Mouse (Mus musculus): ENCODE data around the gene Nfatc3. TPM values are rescaled to one million over a fixed set of nuclear protein-coding genes. Genes with fewer than 3 reads are reported as not detected.
A peak's percentile ranks its signal among the peaks of the same experiment; 100 is the strongest.

Nfatc3 gene
- total RNA-seq, 2 experiments from 2014 or later = 20.1 to 20.7 TPM

DNA sequence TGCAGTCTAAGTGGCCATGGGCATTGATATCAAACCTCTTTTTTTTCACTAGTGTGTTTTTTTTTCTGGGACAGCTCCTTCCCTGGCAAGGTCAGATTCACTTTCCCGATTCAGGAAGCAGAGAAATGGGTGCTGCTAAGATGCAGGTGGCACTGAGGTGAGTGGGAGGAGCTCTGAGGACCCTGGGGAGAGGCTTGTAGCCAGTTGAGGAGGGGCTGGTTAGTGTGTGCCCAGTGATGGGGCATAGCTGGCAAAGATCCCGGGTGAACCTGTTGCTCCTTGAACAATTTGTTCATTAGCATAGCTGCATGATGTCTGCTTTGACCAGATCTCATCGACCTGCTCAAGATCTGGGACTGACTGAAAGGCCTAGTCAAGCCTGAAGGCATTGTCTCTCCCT is 3.6 kb upstream of the Nfatc3 start:
- intact Hi-C loops (cut with DNase I) = no loop called here
- no peak for DNase-seq

DNA sequence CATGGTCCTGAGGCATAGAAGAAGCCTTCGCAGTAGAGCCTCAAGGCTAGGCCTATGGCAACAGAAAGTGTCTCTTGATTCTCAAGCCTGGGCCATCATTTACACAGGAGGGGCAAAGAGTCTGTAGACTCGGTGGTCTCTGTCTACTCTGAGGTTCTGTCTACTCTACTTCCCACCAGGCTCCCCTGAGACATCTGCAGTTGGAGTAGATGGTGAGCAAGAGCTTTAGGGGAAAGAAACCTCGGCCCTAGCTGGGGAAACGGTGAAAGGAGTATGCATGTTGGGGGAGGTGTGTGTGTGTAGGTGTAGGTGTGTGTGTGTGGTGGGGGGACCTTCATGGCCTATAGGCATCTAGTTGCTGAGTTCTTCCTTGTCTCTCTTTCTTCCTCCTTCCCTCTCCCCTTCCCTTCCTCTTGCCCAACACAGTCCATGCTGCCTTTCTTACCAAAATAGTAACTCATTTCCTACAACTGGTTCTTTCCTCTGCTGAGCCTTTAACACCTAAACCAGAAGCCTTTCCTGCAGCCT is 2.1 kb upstream of the Nfatc3 start:
- intact Hi-C loops (cut with DNase I) = no loop called here
- no peak for DNase-seq

DNA sequence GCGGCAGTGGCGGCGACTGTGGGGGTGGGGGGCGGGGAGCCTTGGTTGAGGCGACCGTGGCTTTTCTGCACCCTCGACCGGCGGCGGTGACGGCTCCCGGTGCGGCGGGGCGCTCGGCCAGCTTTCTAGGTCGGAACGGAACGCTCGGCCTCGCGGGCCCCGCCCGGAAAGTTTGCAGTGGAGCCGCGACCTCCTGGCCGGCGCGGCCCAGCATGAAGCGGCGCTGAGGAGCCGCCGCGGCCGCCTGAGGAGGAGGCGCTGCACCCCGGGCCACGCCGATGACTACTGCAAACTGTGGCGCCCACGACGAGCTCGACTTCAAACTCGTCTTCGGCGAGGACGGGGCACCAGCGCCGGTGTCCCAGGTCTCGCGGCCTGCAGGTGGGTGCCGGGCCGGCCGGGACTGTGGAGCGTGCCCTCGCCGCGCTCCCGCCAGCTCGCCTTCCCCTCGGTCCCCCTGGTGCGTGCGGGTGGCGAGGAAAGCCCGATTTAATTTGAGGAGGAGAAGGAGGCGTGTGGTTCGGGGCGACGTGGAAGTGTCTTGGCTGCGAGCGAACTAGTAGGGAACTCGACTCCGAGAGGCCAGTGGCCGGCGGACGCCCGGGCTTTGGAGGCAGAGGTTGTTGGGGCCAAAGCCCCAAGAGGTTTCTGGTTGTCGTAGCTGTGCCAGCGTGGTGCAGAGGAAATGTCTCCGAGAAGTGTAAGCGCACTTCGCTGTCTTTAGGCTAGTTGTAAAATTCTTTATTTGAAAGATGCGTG is 1.2 kb downstream of the Nfatc3 start:
- DNase-seq = no peak
- intact Hi-C loops (cut with DNase I) = loop anchor here (2.0 kb wide), 1 partner anchor 17 kb away; no protein-coding TSS in a partner anchor

DNA sequence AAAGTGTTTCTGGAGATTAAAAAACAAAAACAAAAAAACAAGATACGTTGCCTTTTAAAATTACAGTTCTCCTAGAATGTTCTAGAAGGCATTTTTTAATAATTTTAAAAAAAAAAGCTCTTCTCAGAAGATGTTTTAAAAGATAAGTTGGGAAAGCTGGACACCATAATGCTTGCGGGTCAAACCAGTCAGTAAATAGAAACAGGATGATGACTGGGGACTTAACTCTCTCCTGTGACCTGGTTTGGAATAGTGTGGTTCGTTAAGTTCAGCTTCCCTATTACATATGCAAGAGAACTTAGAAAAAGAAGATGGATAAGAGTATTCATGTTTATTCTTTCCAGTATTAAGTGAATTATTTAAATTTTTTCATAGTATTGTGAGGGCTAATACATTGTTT is 1.9 kb downstream of the Nfatc3 start:
- DNase-seq = no peak
- intact Hi-C loops (cut with DNase I) = loop anchor here (2.0 kb wide), 1 partner anchor 16 kb away; no protein-coding TSS in a partner anchor

DNA sequence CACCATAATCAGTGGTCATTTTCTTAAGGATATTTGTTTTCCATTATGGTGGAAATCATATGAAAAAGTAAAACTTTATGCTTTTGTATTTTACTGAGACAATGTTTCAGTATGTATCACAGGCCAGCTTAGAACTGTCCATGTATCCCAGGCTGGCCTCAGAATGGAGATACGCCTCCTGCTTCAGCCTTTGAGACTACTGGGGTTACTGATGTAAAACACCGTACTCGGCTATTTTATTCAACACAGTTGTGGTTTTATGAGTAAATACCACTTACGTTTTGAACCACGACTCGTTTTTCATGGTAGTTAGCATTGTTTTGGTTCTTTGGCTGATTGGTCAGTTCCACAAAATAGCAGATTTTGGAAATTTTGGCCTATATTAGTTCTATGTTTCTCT is 3.0 kb downstream of the Nfatc3 start:
- no peak for DNase-seq
- intact Hi-C loops (cut with DNase I) = loop anchor here (2.0 kb wide), 1 partner anchor 15 kb away; no protein-coding TSS in a partner anchor

DNA sequence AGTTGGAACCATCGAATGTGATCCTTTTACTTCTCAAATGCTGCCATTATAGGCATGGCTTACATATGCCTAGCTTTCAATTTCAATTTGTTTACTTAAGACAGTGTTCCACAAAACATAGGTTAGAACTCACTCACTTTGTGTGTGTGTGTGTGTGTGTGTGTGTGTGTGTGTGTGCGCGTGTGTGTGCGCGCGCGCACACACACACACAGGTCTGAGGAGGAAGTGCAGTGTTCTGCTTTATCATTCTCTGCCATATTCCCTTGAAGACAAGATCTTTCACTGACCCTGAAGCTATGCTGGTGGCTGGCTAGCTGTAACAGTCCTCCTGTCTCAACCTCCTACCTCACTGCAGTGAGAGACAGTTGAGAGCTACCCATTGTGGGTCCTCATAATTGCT is 4.4 kb downstream of the Nfatc3 start:
- intact Hi-C loops (cut with DNase I) = no loop called here
- no peak for DNase-seq

DNA sequence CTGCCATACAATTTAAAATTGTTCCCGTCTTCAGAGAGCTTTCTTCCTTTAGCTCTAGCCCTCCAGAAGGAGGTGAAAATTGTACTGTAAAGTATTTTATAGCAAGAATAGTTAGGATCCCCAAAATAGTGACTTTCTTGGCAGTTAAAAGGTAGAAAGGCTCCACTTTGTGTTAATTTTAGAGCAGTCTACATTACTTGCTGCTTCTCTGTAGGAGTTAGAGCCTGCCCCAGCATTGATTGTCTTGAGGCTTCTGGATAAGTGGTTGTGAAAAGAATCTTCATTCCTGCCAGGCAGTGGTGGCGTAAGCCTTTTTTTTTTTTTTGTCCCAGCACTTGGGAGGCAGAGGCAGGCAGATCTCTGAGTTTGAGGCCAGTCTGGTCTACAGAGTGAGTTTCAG is 8.1 kb downstream of the Nfatc3 start:
- intact Hi-C loops (cut with DNase I) = no loop called here

DNA sequence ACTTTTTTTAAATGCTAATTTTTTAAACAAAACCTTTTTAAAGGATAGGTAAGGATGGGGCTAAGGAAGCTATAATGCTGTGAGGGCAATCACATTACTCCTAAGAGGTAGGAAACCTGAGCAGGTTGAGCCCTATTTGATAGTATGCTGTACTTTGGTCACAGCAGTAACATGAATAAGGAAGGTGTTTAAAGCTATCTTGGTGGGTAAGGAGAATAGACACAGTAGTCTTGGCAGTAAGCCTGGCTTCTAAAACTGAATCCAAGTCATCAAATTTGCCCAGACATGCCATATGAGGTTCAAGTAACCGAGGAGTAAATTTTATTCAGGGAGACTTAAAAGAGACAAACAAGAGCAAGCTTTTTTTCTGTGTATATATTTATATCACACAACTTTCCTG is 10.9 kb downstream of the Nfatc3 start:
- no peak for DNase-seq
- intact Hi-C loops (cut with DNase I) = no loop called here

More for the DNA sequence above, 8.1 kb downstream of the Nfatc3 start:
- DNase-seq = no peak

DNA sequence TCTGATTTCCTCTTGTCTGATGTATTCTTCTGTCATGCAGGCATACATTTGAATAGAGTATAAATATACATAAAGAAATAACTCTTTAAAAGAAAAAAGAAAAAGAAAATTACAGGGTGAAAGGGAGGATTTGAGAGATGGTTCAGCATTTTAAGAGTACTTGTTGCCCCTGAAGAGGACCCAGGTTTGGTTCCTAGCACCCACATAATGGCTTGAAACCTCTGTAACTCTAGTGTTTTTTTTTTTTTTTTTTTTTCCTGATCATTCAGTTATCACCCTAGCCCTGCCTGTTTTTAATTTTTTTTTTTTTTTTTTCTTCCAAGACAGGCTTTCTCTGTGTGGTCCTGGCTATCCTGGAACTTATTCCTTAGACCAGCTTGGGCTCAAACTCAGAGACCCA is 13.5 kb downstream of the Nfatc3 start:
- intact Hi-C loops (cut with DNase I) = no loop called here
- DNase-seq = no peak

DNA sequence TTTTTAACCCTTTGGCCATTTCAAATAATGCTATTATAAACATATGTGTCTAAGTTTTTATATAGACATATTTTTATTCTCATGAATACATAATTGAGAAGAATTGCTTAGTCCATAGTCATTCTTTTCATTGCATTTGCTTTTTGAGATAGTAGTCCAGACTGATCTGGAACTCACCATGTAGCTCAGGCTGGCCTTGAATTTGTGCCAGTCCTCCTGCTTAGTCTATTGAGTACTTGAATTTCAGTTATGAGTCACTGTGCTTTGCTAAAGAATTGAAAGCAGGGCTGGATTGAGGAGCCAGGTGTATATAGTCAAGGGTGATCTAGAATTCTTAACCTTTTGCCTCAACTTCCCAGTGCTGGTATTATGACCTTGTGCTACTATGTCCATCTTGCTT is 15.6 kb downstream of the Nfatc3 start:
- intact Hi-C loops (cut with DNase I) = no loop called here
- no peak for DNase-seq

DNA sequence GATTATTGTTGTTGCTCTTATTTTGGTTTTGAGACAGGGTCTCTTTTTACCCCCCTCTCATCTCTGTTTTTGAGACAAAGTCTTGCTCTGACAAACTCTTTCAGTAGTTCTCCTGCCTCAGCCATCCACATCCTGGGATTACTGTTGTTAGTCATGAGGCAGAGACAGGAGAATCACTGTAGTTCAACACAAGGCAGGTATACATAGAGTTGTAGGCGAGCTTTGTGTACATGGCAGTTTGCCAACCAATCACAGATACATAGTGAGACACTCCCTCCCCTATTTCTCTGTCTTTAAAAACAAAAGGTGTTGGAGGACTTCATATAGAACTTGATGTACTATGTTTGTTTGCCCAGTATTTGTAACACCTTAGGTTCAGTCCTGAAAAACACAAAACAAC is 16.0 kb downstream of the Nfatc3 start:
- DNase-seq = no peak
- intact Hi-C loops (cut with DNase I) = no loop called here

DNA sequence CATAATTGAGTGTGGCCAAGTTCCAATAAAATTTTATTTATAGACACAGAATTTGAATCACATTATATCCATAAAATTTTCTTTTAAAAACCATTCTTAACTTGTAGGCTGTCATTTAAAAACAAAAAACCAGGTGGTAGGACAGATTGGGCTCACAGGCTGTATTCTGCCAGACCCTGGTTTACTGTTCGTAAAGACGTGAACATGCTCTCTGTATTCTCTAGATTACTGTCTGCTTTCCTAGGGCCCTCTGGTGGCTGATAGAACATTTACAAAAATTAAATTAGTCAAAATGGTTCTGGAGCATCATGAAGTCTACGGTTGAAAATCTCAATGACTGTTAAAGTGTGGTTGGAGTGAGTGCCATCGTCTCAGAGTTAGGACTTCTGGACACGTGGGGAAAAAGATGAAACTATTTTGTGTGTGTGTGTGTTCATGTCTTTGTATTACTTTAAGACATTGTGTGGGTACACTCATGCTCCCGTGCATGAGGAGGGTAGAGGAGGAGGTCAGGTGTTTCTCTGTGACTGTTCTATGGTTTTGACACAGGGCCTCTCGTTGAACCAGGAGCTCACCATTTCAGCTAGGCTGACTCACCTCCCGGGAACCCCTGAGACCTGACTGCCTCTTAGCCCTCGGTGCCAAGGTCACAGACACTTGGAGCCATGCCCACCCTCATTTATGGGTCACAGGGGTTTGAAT is 16.7 kb downstream of the Nfatc3 start:
- intact Hi-C loops (cut with DNase I) = no loop called here
- DNase-seq = no peak

DNA sequence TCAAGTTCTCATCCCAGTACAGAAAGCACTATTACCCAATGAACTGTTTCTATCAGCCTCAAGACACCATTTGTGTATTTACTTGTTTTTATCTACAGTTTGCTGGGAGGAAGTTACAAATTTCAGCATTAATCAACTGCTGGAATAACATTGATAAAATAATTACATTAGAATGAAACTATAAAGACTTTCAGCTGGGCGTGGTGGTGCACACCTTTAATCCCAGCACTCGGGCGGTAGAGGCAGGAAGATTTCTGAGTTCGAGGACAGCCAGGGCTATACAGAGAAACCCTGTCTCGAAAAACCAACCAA is 17.2 kb downstream of the Nfatc3 start:
- intact Hi-C loops (cut with DNase I) = loop anchor here (2.0 kb wide), 2 partner anchors 15 to 85 kb away; partner anchors contain the start of gene Dus2
- no peak for DNase-seq

DNA sequence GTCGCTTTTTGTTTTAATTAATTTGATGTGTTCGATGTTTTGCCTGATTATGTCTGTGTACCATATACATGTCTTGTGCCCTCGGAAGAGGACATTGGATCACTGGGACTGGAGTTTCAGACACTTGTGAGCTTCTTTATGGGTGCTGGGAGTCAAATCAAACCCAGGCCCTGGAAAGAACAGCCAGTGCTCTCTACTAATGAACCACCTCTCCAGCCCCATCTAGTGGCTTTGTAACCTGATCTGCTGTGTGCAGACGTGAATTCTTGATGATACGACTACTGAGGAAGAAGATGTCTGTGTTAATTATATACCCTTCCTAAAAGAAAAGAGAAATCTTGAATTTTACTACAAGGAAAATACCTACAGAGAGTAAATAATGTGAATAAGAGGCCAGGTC is 18.0 kb downstream of the Nfatc3 start:
- DNase-seq = peak in 1 of 2 experiments; percentile 26
- intact Hi-C loops (cut with DNase I) = loop anchor here (2.0 kb wide), 2 partner anchors 16 to 86 kb away; partner anchors contain the start of gene Dus2

DNA sequence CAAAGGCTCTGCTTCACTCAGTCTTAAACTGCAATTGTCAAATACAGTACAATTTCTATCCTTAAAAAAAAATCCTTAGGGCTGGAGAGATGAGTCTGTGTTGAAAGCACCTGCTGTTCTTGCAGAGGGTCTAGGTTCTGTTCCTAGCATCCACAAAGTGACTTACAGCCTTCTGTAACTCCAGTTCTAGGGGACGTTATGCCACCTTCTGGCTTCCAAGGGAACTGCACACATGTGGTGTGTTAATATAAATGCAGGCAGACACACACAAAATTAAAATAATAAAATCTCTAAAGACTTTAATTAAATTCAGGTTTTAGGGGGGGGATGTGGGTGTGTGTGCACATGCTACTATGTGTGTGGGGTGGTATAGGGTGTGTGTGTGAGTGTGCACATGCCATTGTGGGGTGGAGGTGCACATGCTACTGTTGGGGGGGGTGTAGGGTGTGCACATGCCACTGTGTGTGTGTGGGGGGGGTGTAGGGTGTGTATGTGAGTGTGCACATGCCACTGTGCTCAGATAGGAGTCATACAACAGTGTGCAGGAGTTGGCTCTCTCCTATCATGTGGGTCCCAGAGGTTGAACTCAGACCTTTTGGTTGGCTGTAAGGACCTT is 18.9 kb downstream of the Nfatc3 start:
- no peak for DNase-seq
- intact Hi-C loops (cut with DNase I) = loop anchor here (2.0 kb wide), 2 partner anchors 17 to 87 kb away; partner anchors contain the start of gene Dus2

DNA sequence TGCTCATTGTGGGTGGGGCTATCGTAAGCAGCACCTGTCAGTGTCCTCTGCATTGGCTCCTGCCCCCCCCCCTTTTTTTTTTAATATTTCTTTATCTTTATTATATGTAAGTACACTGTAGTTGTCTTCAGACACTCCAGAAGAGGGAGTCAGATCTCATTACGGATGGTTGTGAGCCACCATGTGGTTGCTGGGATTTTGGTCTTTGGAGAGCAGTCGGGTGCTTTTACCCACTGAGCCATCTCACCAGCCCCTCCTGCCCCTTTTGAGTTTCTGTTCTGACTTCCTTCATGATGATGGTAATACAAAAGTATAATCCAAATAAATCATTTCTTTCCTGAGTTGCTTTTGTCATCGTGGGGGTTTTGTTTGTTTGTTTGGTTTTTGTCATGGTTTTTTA is 43.7 kb downstream of the Nfatc3 start:
- intact Hi-C loops (cut with DNase I) = no loop called here
- DNase-seq = no peak

DNA sequence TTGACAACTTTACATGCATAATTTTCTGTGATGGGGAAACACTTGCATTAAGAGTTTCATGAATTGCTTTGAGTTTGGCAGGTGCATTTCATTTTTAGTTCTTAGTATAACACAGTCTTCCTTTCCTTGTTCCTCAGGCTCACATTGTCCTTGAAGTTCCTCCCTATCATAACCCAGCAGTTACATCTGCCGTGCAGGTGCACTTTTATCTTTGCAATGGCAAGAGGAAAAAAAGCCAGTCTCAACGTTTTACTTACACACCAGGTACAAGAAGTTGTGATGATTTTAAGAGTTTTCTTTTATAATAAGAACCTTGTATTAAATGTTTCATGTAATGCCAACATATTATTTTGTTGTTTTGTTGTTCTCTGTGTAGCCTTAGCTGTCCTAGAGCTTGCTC is 45.2 kb downstream of the Nfatc3 start:
- no peak for DNase-seq
- intact Hi-C loops (cut with DNase I) = no loop called here

DNA sequence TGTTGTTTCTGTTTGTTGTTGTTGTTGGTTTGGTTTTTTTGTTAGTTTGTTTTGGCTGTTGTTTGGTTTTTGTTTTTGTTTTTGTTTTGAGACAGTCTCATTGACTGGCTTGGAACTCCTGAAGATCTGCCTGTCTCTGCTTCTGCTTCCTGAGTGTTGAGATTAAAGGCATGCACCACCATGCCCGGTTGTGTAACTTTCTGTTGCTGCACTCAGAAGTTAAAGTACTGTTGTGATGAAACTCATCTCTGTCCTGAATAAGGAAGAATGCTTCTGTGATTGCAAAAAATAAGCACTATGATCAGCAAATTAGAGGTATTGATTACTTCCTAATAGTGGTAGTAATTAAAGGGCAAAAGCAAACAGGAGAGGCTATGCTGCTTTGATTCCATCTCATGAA is 47.6 kb downstream of the Nfatc3 start:
- DNase-seq = no peak

DNA sequence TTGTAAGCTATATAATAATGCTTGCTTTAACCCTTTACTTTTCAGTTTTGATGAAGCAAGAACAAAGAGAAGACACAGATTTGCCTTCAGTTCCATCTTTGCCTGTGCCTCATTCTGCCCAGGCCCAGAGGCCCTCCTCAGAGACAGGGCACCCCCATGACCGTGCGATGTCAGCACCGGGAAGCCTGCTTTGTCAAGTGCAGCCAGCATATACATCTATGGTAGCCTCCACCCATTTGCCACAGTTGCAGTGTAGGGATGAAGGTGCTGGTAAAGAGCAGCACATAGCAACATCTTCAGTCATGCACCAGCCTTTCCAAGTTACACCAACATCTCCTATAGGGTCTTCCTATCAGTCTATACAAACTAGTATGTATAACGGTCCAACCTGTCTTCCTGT is 49.4 kb downstream of the Nfatc3 start:
- no peak for DNase-seq
- intact Hi-C loops (cut with DNase I) = no loop called here

More for the DNA sequence above, 47.6 kb downstream of the Nfatc3 start:
- intact Hi-C loops (cut with DNase I) = no loop called here

DNA sequence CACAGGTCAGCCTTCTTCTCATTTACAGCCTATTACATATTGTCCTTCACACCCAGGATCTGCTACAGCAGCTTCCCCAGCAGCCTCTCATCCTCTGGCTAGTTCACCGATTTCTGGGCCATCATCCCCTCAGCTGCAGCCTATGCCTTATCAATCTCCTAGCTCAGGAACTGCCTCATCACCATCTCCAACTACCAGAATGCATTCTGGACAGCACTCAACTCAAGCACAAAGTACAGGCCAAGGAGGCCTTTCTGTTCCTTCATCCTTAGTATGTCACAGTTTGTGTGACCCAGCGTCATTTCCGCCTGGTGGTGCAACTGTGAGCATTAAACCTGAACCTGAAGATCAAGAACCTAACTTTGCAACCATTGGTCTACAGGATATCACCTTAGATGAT is 50.1 kb downstream of the Nfatc3 start:
- intact Hi-C loops (cut with DNase I) = no loop called here
- peak in 1 of 2 experiments; percentile 10 for DNase-seq

DNA sequence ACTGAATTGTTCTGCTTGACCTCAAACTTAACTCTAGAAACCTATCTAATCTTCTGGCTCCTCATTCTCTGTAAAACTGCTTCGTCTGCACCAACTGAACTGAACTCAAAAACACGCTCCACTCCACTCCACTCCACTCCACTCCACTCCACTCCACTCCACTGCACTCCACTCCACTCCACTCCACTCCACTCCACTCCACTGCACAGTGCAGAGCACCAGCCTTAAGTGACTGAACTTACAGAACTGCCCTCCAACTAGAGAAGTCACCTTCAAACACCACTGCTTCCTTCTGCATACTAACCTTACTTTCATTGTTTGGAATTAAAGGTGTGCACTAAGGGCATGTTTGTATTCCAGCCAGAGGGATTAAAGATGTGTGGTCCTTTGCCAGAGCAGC is 53.4 kb downstream of the Nfatc3 start:
- no peak for DNase-seq
- intact Hi-C loops (cut with DNase I) = no loop called here

All from heart, postnatal 36 days (tissue).